Mouse (Mus musculus): Measurements from ENCODE around the gene Rora.

Rora gene

GRCm38 (mm10) chr9:69372871-69373270, 719.3 kb downstream of the Rora start:
- no peak for TF ChIP-seq POU5F1 (IDR thresholded peaks at IDR 0.05; ENCODE audit: borderline replicate concordance, low read length)
- Histone ChIP-seq H3K4me1 (replicated peaks; ENCODE audit: low read depth, low read length) (peaks cover 4% of the 10 kb centered on the region; the same call in 1 of the 2 replicates), H3K36me3 (ENCODE audit: insufficient read depth, low read length) (no peaks in the 10 kb centered on the region), H3K4me3 (replicated peaks; ENCODE audit: low read length) (no peak overlapping the region), H3K27me3 (ENCODE audit: insufficient read depth, low read length) (0 out of 2 replicates have a peak, but pooled peaks cover 2% of the 10 kb centered on the region), H3K9me3 (ENCODE audit: low read length) (no peaks in the 10 kb centered on the region)

- TF ChIP-seq CTCF (conservative IDR thresholded peaks at IDR 0.05; ENCODE audit: low read length) (no peak), NANOG (IDR thresholded peaks at IDR 0.05; ENCODE audit: borderline replicate concordance, low read length) (no peak), POU5F1 (IDR thresholded peaks at IDR 0.05; ENCODE audit: borderline replicate concordance, low read length) (no peak)
- Histone ChIP-seq H3K4me3 (replicated peaks; ENCODE audit: low read length) (no peak overlapping the region), H3K36me3 (ENCODE audit: insufficient read depth, low read length) (no peaks in the 10 kb centered on the region), H3K4me1 (replicated peaks; ENCODE audit: low read depth, low read length) (peaks cover 4% of the 10 kb centered on the region; the same call in 1 of the 2 replicates), H3K9me3 (ENCODE audit: low read length) (no peaks in the 10 kb centered on the region), H3K27me3 (ENCODE audit: insufficient read depth, low read length) (no peaks in the 10 kb centered on the region; the same call in 1 of the 2 replicates)
Measured at GRCm38 (mm10) chr9:69376982-69377653, 723.5 kb downstream of the Rora start.

- Histone ChIP-seq H3K4me3 (replicated peaks; ENCODE audit: low read length) (no peak overlapping the region), H3K4me1 (replicated peaks; ENCODE audit: low read depth, low read length) (peaks cover 4% of the 10 kb centered on the region; the same call in 1 of the 2 replicates), H3K27me3 (ENCODE audit: insufficient read depth, low read length) (no peaks in the 10 kb centered on the region; the same call in 1 of the 2 replicates), H3K9me3 (ENCODE audit: low read length) (no peaks in the 10 kb centered on the region), H3K36me3 (ENCODE audit: insufficient read depth, low read length) (no peaks in the 10 kb centered on the region)
- TF ChIP-seq POU5F1 (IDR thresholded peaks at IDR 0.05; ENCODE audit: borderline replicate concordance, low read length): no peak
- no peak for TF ChIP-seq NANOG (IDR thresholded peaks at IDR 0.05; ENCODE audit: borderline replicate concordance, low read length)
- TF ChIP-seq CTCF (conservative IDR thresholded peaks at IDR 0.05; ENCODE audit: low read length): no peak
Measured at GRCm38 (mm10) chr9:69377654-69378045, 724.1 kb downstream of the Rora start.

- H3K27me3 ChIP-seq (ENCODE audit: insufficient read depth, low read length): no peaks in the 10 kb centered on the region; the same call in 1 of the 2 replicates
- TF ChIP-seq POU5F1 (IDR thresholded peaks at IDR 0.05; ENCODE audit: borderline replicate concordance, low read length) (no peak), CTCF (conservative IDR thresholded peaks at IDR 0.05; ENCODE audit: low read length) (no peak), NANOG (IDR thresholded peaks at IDR 0.05; ENCODE audit: borderline replicate concordance, low read length) (no peak)
- no peak overlapping the region for H3K4me3 ChIP-seq (replicated peaks; ENCODE audit: low read length)
- H3K4me1 ChIP-seq (replicated peaks; ENCODE audit: low read depth, low read length): peaks cover 8% of the 10 kb centered on the region; the same call in 1 of the 2 replicates
- no peaks in the 10 kb centered on the region for H3K9me3 ChIP-seq (ENCODE audit: low read length)
- H3K36me3 ChIP-seq (ENCODE audit: insufficient read depth, low read length): no peaks in the 10 kb centered on the region
Measured at GRCm38 (mm10) chr9:69380546-69380945, 727.0 kb downstream of the Rora start.

- Histone ChIP-seq H3K4me1 (replicated peaks; ENCODE audit: low read depth, low read length) (peaks cover 8% of the 10 kb centered on the region; the same call in 1 of the 2 replicates), H3K36me3 (ENCODE audit: insufficient read depth, low read length) (no peaks in the 10 kb centered on the region), H3K27me3 (ENCODE audit: insufficient read depth, low read length) (no peaks in the 10 kb centered on the region; the same call in 1 of the 2 replicates), H3K4me3 (replicated peaks; ENCODE audit: low read length) (no peak overlapping the region), H3K9me3 (ENCODE audit: low read length) (no peaks in the 10 kb centered on the region)
- TF ChIP-seq NANOG (IDR thresholded peaks at IDR 0.05; ENCODE audit: borderline replicate concordance, low read length): no peak
- no peak for TF ChIP-seq CTCF (conservative IDR thresholded peaks at IDR 0.05; ENCODE audit: low read length)
- TF ChIP-seq POU5F1 (IDR thresholded peaks at IDR 0.05; ENCODE audit: borderline replicate concordance, low read length): no peak
Measured at GRCm38 (mm10) chr9:69381741-69382140, 728.2 kb downstream of the Rora start.

- H3K36me3 ChIP-seq (ENCODE audit: insufficient read depth, low read length): no peaks in the 10 kb centered on the region
- H3K27me3 ChIP-seq (ENCODE audit: insufficient read depth, low read length): no peaks in the 10 kb centered on the region; the same call in 1 of the 2 replicates
- H3K4me1 ChIP-seq (replicated peaks; ENCODE audit: low read depth, low read length): peaks cover 8% of the 10 kb centered on the region; the same call in 1 of the 2 replicates
- H3K9me3 ChIP-seq (ENCODE audit: low read length): no peaks in the 10 kb centered on the region
- no peak for TF ChIP-seq CTCF (conservative IDR thresholded peaks at IDR 0.05; ENCODE audit: low read length)
- no peak for TF ChIP-seq POU5F1 (IDR thresholded peaks at IDR 0.05; ENCODE audit: borderline replicate concordance, low read length)
- TF ChIP-seq NANOG (IDR thresholded peaks at IDR 0.05; ENCODE audit: borderline replicate concordance, low read length): no peak
- H3K4me3 ChIP-seq (replicated peaks; ENCODE audit: low read length): no peak overlapping the region
Measured at GRCm38 (mm10) chr9:69384475-69384874, 730.9 kb downstream of the Rora start.

GRCm38 (mm10) chr9:69384905-69385304, 731.3 kb downstream of the Rora start:
- Histone ChIP-seq H3K9me3 (ENCODE audit: low read length) (no peaks in the 10 kb centered on the region), H3K36me3 (ENCODE audit: insufficient read depth, low read length) (no peaks in the 10 kb centered on the region), H3K4me3 (replicated peaks; ENCODE audit: low read length) (no peak overlapping the region), H3K27me3 (ENCODE audit: insufficient read depth, low read length) (no peaks in the 10 kb centered on the region; the same call in 1 of the 2 replicates), H3K4me1 (replicated peaks; ENCODE audit: low read depth, low read length) (peaks cover 8% of the 10 kb centered on the region; the same call in 1 of the 2 replicates)
- TF ChIP-seq CTCF (conservative IDR thresholded peaks at IDR 0.05; ENCODE audit: low read length): no peak
- TF ChIP-seq NANOG (IDR thresholded peaks at IDR 0.05; ENCODE audit: borderline replicate concordance, low read length): no peak
- TF ChIP-seq POU5F1 (IDR thresholded peaks at IDR 0.05; ENCODE audit: borderline replicate concordance, low read length): no peak

GRCm38 (mm10) chr9:69387296-69387695, 733.7 kb downstream of the Rora start:
- Histone ChIP-seq H3K9me3 (ENCODE audit: low read length) (no peaks in the 10 kb centered on the region), H3K4me3 (replicated peaks; ENCODE audit: low read length) (no peak overlapping the region), H3K36me3 (ENCODE audit: insufficient read depth, low read length) (no peaks in the 10 kb centered on the region), H3K27me3 (ENCODE audit: insufficient read depth, low read length) (no peaks in the 10 kb centered on the region), H3K4me1 (replicated peaks; ENCODE audit: low read depth, low read length) (peaks cover 16% of the 10 kb centered on the region)
- TF ChIP-seq POU5F1 (IDR thresholded peaks at IDR 0.05; ENCODE audit: borderline replicate concordance, low read length): no peak
- no peak for TF ChIP-seq CTCF (conservative IDR thresholded peaks at IDR 0.05; ENCODE audit: low read length)
- no peak for TF ChIP-seq NANOG (IDR thresholded peaks at IDR 0.05; ENCODE audit: borderline replicate concordance, low read length)

All from E14TG2a.4 (cell line).